Mouse (Mus musculus) B cell, adult 62 days (primary cell): ENCODE data around the gene Zfp819. TPM values are rescaled to one million over a fixed set of nuclear protein-coding genes. Genes with fewer than 3 reads are reported as not detected.

ENCODE experiments used
- total RNA-seq: library from RNA; stranded (reverse); gene quantifications from 4 replicates; pipeline ENCODE4 v1.2.4, GENCODE M21; 2023

The Zfp819 gene
- 0.30 to 0.34 TPM in 2 of 4 replicates, not detected in the others for total RNA-seq

GRCm38 (mm10) chr7:43606896-43607742 is at the start of gene Zfp819:
Gene Zfp819, plus strand, starts transcription at chr7:43607169.

GRCm38 (mm10) chr7:43562006-43562633 is 44.8 kb upstream of the Zfp819 start, which contains the start of gene Zfp658:
Gene Zfp658, plus strand, starts transcription at chr7:43562256.

GRCm38 (mm10) chr7:43579440-43580171 is 27.4 kb upstream of the Zfp819 start, which contains the start of gene Zfp719:
Gene Zfp719, plus strand, starts transcription at chr7:43579610.

GRCm38 (mm10) chr7:43634500-43634899 is 27.5 kb downstream of the Zfp819 start, which contains the start of gene Ceacam18:
Gene Ceacam18, plus strand, starts transcription at chr7:43634707.

GRCm38 (mm10) chr7:43660002-43660401 is 53.0 kb downstream of the Zfp819 start, which contains the start of gene Siglece:
Gene Siglece, minus strand, starts transcription at chr7:43660161.

Other genes starting within 250 kb of the Zfp819 start
- 349 to 365 TPM (median 363 TPM) in 4 replicates for gene Siglecg, start 199.0 kb upstream of the Zfp819 start, total RNA-seq
- gene Lim2, start 179.5 kb upstream of the Zfp819 start, total RNA-seq: not detected in 4 replicates
- gene Nkg7, start 170.1 kb upstream of the Zfp819 start, total RNA-seq: 1.2 to 2.3 TPM (median 1.4 TPM) in 4 replicates
- not detected in 4 replicates for gene Cldnd2, start 166.4 kb upstream of the Zfp819 start, total RNA-seq
- 34.5 to 38.9 TPM (median 38.1 TPM) in 4 replicates for gene Etfb, start 163.1 kb upstream of the Zfp819 start, total RNA-seq
- gene Gm45233, start 163.0 kb upstream of the Zfp819 start, total RNA-seq: 1.3 TPM in 1 of 4 replicates, not detected in the others
- gene Vsig10l, start 144.0 kb upstream of the Zfp819 start, total RNA-seq: 2.0 to 4.9 TPM (median 2.6 TPM) in 4 replicates
- gene Iglon5, start 117.1 kb upstream of the Zfp819 start, total RNA-seq: not detected in 4 replicates
- not detected in 4 replicates for gene 4931406B18Rik, start 101.2 kb upstream of the Zfp819 start, total RNA-seq
- 1.9 to 3.1 TPM (median 2.9 TPM) in 4 replicates for gene Cd33, start 62.7 kb upstream of the Zfp819 start, total RNA-seq
- gene Zfp658, start 44.9 kb upstream of the Zfp819 start, total RNA-seq: 2.2 to 3.0 TPM (median 2.9 TPM) in 4 replicates
- gene Zfp719, start 27.6 kb upstream of the Zfp819 start, total RNA-seq: 9.0 to 13.8 TPM (median 10.3 TPM) in 4 replicates
- not detected in 4 replicates for gene Ceacam18, start 27.5 kb downstream of the Zfp819 start, total RNA-seq
- gene Siglece, start 53.0 kb downstream of the Zfp819 start, total RNA-seq: 1.2 to 2.4 TPM (median 1.6 TPM) in 4 replicates
- 4.6 to 7.3 TPM (median 5.8 TPM) in 4 replicates for gene Ctu1, start 64.8 kb downstream of the Zfp819 start, total RNA-seq
- not detected in 4 replicates for gene Klk14, start 83.2 kb downstream of the Zfp819 start, total RNA-seq
- gene Klk13, start 105.4 kb downstream of the Zfp819 start, total RNA-seq: not detected in 4 replicates
- not detected in 4 replicates for gene Klk12, start 161.7 kb downstream of the Zfp819 start, total RNA-seq
- not detected in 4 replicates for gene Klk11, start 167.4 kb downstream of the Zfp819 start, total RNA-seq
- not detected in 4 replicates for gene Klk10, start 173.9 kb downstream of the Zfp819 start, total RNA-seq
- not detected in 4 replicates for gene Klk9, start 184.7 kb downstream of the Zfp819 start, total RNA-seq
- 4.6 to 6.5 TPM (median 6.0 TPM) in 4 replicates for gene Klk8, start 190.4 kb downstream of the Zfp819 start, total RNA-seq
- gene Klk7, start 204.1 kb downstream of the Zfp819 start, total RNA-seq: not detected in 4 replicates
- gene Klk6, start 217.3 kb downstream of the Zfp819 start, total RNA-seq: not detected in 4 replicates
- not detected in 4 replicates for gene Klk5, start 234.8 kb downstream of the Zfp819 start, total RNA-seq